Mouse (Mus musculus) intestine, embryonic 16.5 days (tissue): ENCODE results near the gene Uty. TPM values are rescaled to one million over a fixed set of nuclear protein-coding genes. Genes with fewer than 3 reads are reported as not detected.

Source experiments
- ATAC-seq: fragments of 200-750 bp; cut with Nextera tagmentation; 2 replicates; pipeline ENCODE4 v1.8.0; 2017; ENCODE audit warnings: moderate TSS enrichment, moderate library complexity
- H3K27ac ChIP-seq: fragments of 300-500 bp; sonication (generic); 2 replicates; pipeline ENCODE4 v1.5.1; 2014; ENCODE audit warnings: mild to moderate bottlenecking, low read length
- H3K27me3 ChIP-seq: fragments of 300-500 bp; sonication (generic); replicated peaks from 2 replicates; pipeline ENCODE4 v1.6.1; 2014; ENCODE audit warnings: low read length, control low read depth, mixed read lengths; ENCODE audit not compliant: control insufficient read depth, insufficient read depth
- H3K36me3 ChIP-seq: fragments of 300-500 bp; sonication (generic); 2 replicates; pipeline ENCODE4 v1.6.1; 2014; ENCODE audit warnings: low read length, control low read depth; ENCODE audit not compliant: control insufficient read depth, insufficient read depth
- H3K4me1 ChIP-seq: fragments of 300-500 bp; sonication (generic); 2 replicates; pipeline ENCODE4 v1.6.1; 2014; ENCODE audit warnings: low read length, control low read depth, mixed read lengths; ENCODE audit not compliant: control insufficient read depth, insufficient read depth
- H3K4me2 ChIP-seq: fragments of 300-500 bp; sonication (generic); 2 replicates; pipeline ENCODE4 v1.6.1; 2014; ENCODE audit warnings: low read depth, low read length, control low read depth
- H3K4me3 ChIP-seq: fragments of 300-500 bp; sonication (generic); 2 replicates; pipeline ENCODE4 v1.5.1; 2014; ENCODE audit warnings: mild to moderate bottlenecking, low read length
- H3K9ac ChIP-seq: fragments of 300-500 bp; sonication (generic); 2 replicates; pipeline ENCODE4 v1.6.1; 2014; ENCODE audit warnings: low read depth, low read length
- H3K9me3 ChIP-seq: fragments of 300-500 bp; sonication (generic); 2 replicates; pipeline ENCODE4 v1.6.1; 2016; ENCODE audit warnings: low read length, control low read depth; ENCODE audit not compliant: control insufficient read depth
- WGBS: fragments of 180-500 bp; shearing (Covaris S2); extraction: QIAGEN DNeasy Blood & Tissue Kit; methylation state at CpG from one replicate; pipeline ENCODE4 v1.1.7; 2014; 5-methylcytosine and 5-hydroxymethylcytosine counted together
- polyA plus RNA-seq: library from polyadenylated mRNA; unstranded; fragments of >200 nt; fragmentation: Nextera tagmentation; extraction: Ambion mirVana; gene quantifications from 2 replicates; pipeline ENCODE4 v1.2.1, GENCODE M21; 2015

The Uty gene
- 5.0 and 8.5 TPM in 2 replicates for polyA plus RNA-seq

DNA sequence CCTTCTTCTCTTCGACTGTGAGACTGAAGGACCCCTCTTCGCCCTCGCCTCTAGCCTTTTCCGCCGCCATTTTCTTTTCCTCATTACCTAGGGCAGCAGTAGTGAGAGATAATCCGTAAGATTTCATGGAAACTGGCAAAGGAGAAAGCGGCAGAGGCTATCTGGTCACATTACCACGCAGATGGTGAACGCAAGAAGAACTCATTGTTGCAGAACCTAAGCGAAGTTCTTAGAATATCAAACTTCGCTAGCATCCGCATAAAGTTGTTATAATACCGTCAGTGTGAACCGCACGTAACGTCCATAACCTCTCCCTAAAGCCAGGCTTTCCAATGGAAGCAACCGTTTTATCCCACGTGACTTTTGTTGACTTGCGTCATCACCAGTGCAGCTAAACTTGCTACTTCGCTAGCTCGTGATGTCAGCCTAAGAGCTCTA lies at the start of gene Uty:
Gene Uty, minus strand, starts transcription at position 334 of the 438 bp plus-strand sequence.
- H3K27me3 ChIP-seq, result no peaks in the 10 kb centered on the region
- peak within 1 kb of the TSS; percentile 65 for H3K9ac ChIP-seq
- H3K4me2 ChIP-seq, result 0 out of 2 replicates have a peak within 1 kb of the TSS, but pooled peaks have one; percentile 9
- no peaks in the 10 kb centered on the region for H3K4me1 ChIP-seq
- ATAC-seq, result peak; percentile 92
- H3K9me3 ChIP-seq, result no peaks in the 10 kb centered on the region
- no peaks in the 10 kb centered on the region for H3K36me3 ChIP-seq
- H3K4me3 ChIP-seq, result peak within 1 kb of the TSS; percentile 47
- H3K27ac ChIP-seq, result peak within 1 kb of the TSS; percentile 57
- 2% methylated on average over 16 of the region's 21 CpGs for WGBS

DNA sequence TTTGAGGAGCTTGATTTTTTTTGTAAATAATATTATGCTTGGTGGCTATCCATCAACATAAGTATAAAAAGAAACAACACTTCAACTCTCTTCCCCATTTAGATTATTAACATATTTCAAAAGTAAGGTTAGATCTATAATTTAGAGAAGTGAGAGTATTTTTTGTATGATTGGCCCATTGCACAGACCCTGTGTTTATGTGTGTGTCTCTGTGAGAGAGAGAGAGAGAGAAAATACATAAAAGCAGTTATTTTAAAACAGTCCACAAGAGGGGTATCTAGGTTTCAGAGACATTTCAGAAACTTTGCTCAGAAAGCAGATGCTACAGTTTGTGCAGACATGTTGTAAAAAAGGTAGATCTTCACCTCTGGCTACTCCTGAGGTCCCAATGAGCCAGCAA lies 48.1 kb upstream of the Uty start:
- Histone ChIP-seq H3K4me3 (no peak overlapping the region), H3K9me3 (no peaks in the 10 kb centered on the region), H3K4me1 (no peaks in the 10 kb centered on the region), H3K4me2 (no peak overlapping the region), H3K9ac (no peak overlapping the region), H3K27ac (no peak overlapping the region), H3K27me3 (no peaks in the 10 kb centered on the region), H3K36me3 (no peaks in the 10 kb centered on the region)
- ATAC-seq, result no peak

DNA sequence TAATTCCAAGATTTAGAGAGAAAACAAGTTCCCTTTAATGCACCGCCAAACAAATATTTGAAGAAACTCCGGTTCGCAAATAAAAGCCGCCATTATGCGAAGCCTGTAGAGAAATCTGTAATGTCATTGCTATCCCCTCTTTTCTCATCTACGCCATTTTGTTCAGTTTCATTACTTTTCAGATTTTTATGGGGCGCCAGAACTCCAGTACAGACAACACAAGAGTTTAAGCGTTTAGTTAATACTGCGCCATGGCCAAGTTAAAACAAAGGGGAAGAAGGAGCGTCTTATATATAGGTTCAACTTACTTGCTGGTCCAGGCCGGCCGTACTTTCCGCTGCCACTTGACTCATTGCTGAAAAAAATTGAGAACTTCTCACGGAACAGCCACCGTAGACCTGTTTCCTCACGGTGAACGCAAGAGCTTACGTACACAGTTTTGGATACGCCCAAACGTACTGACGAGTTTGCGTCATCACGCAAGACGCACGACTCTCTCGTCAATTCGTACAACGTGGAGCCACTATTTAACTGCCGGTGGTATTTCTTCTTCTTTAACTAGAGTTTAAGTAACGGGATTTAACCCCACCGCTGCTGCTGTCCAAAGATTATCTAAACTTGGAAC lies 40.7 kb upstream of the Uty start, which contains the start of gene Ddx3y:
Gene Ddx3y, minus strand, starts transcription at position 459 of the 625 bp plus-strand sequence.
- Histone ChIP-seq H3K9me3 (no peaks in the 10 kb centered on the region), H3K4me1 (no peaks in the 10 kb centered on the region), H3K9ac (peak within 1 kb of the TSS; percentile 51; the same call in 1 of the 2 replicates), H3K27me3 (no peaks in the 10 kb centered on the region), H3K36me3 (no peaks in the 10 kb centered on the region), H3K4me2 (no peak within 1 kb of the TSS), H3K4me3 (peak within 1 kb of the TSS; percentile 48), H3K27ac (peak within 1 kb of the TSS; percentile 41; the same call in 1 of the 2 replicates)
- 4% methylated on average over 18 of the region's 31 CpGs for WGBS
- peak; percentile 94 for ATAC-seq

DNA sequence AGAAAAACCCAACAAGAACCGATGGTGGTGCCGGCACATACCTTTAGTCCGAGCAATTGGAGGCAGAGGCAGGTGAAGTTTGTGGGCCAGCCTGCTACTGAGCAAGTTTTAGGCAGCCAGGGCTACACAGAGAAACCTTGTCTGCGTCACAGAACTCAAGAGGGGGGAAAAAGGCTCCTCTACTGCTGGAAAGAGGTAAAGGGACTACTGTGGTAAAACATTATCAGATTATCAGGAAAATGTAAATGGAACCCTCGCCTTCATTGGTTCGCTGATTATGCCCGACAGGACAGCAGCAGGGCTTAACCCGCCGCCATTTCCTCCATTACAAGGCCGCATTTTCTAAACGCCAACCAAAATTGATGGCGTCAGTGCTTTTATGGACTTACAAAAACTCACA lies 40.2 kb upstream of the Uty start:
- peak overlapping the region; percentile 51; the same call in 1 of the 2 replicates for H3K9ac ChIP-seq
- H3K4me2 ChIP-seq, result no peak overlapping the region
- no peaks in the 10 kb centered on the region for H3K27me3 ChIP-seq
- H3K4me1 ChIP-seq, result no peaks in the 10 kb centered on the region
- H3K4me3 ChIP-seq, result peak overlapping the region; percentile 48
- H3K27ac ChIP-seq, result peak overlapping the region; percentile 41; the same call in 1 of the 2 replicates
- peak; percentile 55; the same call in 1 of the 2 replicates for ATAC-seq
- no peaks in the 10 kb centered on the region for H3K9me3 ChIP-seq
- no peaks in the 10 kb centered on the region for H3K36me3 ChIP-seq
- 12% methylated on average over 12 of the region's 12 CpGs for WGBS

DNA sequence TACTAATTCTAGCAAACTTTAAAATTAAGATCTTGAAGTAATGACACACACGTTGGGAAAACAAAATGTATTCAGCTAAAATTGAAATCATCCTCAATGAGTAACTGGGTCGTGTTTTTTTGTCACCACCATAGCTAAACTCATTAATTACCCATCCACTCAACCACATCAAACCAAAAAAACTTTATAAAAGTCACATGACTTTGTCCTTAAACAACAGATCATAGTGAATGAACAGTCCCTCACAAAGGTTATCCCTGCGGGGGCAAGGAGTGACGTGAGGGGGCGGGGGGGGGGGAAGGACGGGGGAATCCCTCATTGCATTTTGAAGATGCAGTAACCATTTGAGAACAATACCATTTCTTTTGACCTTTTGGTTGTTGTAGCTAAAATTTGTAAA lies 558 bp upstream of the Uty start:
- no peak for ATAC-seq
- no peak overlapping the region for H3K4me2 ChIP-seq
- no peak overlapping the region for H3K4me3 ChIP-seq
- H3K36me3 ChIP-seq, result no peaks in the 10 kb centered on the region
- 60% methylated on average over 6 of the region's 6 CpGs for WGBS
- no peak overlapping the region for H3K27ac ChIP-seq
- no peaks in the 10 kb centered on the region for H3K9me3 ChIP-seq
- H3K27me3 ChIP-seq, result no peaks in the 10 kb centered on the region
- no peak overlapping the region for H3K9ac ChIP-seq
- no peaks in the 10 kb centered on the region for H3K4me1 ChIP-seq

DNA sequence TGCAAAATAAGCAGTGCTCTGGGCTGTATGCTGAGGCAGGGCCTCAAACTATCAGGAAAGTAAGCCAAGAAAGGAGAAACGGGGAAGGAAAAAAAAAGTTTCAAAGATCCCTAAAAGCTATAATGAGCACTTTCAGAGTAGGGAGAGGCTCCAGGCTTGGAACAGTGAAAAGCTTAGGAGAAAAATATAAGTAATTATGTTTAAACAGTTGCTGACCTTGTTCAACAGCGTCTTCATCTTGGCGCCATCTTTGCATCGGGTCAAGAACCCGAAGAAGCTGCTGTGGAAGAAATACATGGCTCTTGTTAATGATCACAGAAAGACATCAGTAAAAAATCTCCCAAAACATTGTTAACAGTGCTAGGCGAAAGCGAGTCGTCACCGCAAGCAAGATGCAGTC lies 619 bp downstream of the Uty start:
- 0% methylated on average over 8 of the region's 9 CpGs for whole genome bisulfite sequencing
- ATAC-seq, result no peak
- Histone ChIP-seq H3K4me2 (0 out of 2 replicates have a peak overlapping the region, but pooled peaks have one; percentile 9), H3K27me3 (no peaks in the 10 kb centered on the region), H3K4me1 (no peaks in the 10 kb centered on the region), H3K36me3 (no peaks in the 10 kb centered on the region), H3K9ac (peak overlapping the region; percentile 65), H3K4me3 (peak overlapping the region; percentile 47), H3K9me3 (no peaks in the 10 kb centered on the region), H3K27ac (peak overlapping the region; percentile 57)

DNA sequence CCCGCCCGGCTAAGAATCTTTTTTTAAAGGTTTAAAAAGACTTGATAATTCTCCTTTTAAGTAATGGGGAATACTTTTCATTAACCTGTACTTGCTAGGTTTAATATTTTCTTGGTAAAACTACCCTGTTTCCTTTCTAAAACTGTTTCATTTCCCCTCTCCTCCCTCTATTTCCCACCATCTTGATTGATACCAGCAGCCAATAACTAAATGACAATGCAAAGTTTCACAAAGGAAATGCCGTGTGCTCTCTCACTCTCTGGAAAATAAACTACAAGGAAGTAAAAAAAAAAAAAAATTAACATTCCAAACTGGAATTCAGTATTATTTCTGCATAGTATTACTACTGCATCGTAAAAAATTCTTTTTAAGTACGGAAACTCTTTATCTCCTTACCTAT lies 1.1 kb downstream of the Uty start:
- Histone ChIP-seq H3K36me3 (no peaks in the 10 kb centered on the region), H3K9ac (no peak overlapping the region), H3K4me2 (no peak overlapping the region), H3K27ac (no peak overlapping the region), H3K4me1 (no peaks in the 10 kb centered on the region), H3K4me3 (no peak overlapping the region), H3K27me3 (no peaks in the 10 kb centered on the region), H3K9me3 (no peaks in the 10 kb centered on the region)
- 55% methylated on average over 5 of the region's 5 CpGs for WGBS
- ATAC-seq, result no peak

DNA sequence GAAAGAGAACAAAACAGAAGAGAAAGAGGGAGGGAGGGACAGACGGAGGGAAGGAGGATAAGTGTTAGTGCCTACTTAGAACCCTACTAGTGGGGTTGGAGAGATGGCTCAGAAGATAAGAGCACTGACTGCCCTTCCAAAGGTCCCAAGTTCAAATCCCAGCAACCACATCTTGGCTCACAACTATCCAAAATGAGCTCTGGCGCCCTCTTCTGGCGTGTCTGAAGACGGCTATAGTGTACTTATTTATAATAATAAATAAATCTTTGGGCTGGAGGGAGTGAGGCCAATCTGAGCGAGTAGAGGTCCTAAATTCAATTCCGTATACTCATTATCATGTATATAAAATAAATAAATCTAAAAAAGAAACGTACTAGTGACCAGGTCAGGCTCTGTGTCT lies 25.6 kb downstream of the Uty start:
- ATAC-seq, result no peak
- Histone ChIP-seq H3K4me3 (no peak overlapping the region), H3K4me2 (no peak overlapping the region), H3K4me1 (no peaks in the 10 kb centered on the region), H3K9ac (no peak overlapping the region), H3K36me3 (no peaks in the 10 kb centered on the region), H3K27me3 (no peaks in the 10 kb centered on the region), H3K27ac (no peak overlapping the region), H3K9me3 (no peaks in the 10 kb centered on the region)
- 76% methylated on average over 7 of the region's 7 CpGs for WGBS

DNA sequence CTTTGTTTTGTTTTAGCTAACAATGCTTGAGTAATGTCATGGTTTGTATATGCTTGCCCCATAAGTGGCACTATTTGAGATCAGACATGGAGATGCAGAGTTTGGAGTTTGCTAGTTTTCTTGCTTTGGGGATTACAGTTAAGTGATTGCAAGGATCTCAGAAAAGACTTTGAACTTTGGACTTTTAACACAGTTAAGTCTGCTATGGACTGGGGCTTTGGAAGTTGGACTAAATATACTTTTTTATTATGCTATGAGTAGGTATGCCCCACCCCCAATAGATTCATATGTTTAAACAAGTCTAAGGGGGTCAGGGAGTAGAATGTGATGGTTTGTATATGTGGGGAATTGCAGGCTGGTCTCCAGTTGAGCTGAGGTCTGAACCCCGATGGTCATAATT lies 67.1 kb downstream of the Uty start:
- H3K27ac ChIP-seq, result no peak overlapping the region
- ATAC-seq, result peak; percentile 65; the same call in 1 of the 2 replicates
- no peaks in the 10 kb centered on the region for H3K9me3 ChIP-seq
- H3K27me3 ChIP-seq, result no peaks in the 10 kb centered on the region
- no peaks in the 10 kb centered on the region for H3K4me1 ChIP-seq
- no peak overlapping the region for H3K4me3 ChIP-seq
- H3K9ac ChIP-seq, result no peak overlapping the region
- H3K4me2 ChIP-seq, result no peak overlapping the region
- 50% methylated on average over 1 of the region's 1 CpGs for WGBS
- H3K36me3 ChIP-seq, result no peaks in the 10 kb centered on the region

DNA sequence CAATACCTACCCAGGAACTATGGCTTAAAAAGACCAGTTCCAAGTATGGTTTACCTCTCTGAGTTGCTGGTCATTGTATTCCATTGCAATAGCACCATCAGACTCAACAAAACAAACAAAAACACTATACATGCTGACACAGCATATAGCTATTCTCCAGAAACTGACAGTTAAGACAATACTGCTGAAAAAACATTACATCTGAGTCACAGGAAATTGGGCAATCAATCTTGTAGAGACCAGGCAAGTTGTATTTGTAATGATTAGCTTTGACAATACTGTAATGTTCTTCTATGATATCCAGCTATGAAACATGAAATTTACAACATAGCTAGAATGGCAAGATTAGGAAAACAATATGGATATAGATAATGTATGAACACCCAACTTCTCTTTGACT lies 82.5 kb downstream of the Uty start:
- Histone ChIP-seq H3K4me1 (no peaks in the 10 kb centered on the region), H3K36me3 (no peaks in the 10 kb centered on the region), H3K4me2 (no peak overlapping the region), H3K4me3 (no peak overlapping the region), H3K9me3 (no peaks in the 10 kb centered on the region), H3K9ac (no peak overlapping the region), H3K27me3 (no peaks in the 10 kb centered on the region), H3K27ac (no peak overlapping the region)
- no peak for ATAC-seq
